Mouse (Mus musculus) ES-E14 (cell line): ENCODE measurements at regions not wholly inside any gene's neighbourhood (a gene's known extent, or its start where the extent isn't known, plus 50 kb on each side); places are given as distances from the start of the nearest gene placed in this dataset.

Experiments used
- CHD2 ChIP-seq: IDR thresholded peaks from 2 replicates; pipeline ENCODE4 v1.6.1; 2014; ENCODE audit warnings: mild to moderate bottlenecking, low read depth, low read length, inconsistent platforms
- ZC3H11A ChIP-seq: IDR thresholded peaks from 2 replicates; pipeline ENCODE4 v1.6.1; 2012; ENCODE audit warnings: low read depth, mild to moderate bottlenecking, inconsistent platforms, low read length, borderline replicate concordance
- ZNF384 ChIP-seq: IDR thresholded peaks from 2 replicates; pipeline ENCODE4 v1.6.1; 2012; ENCODE audit warnings: low read depth, low read length, inconsistent platforms

DNA sequence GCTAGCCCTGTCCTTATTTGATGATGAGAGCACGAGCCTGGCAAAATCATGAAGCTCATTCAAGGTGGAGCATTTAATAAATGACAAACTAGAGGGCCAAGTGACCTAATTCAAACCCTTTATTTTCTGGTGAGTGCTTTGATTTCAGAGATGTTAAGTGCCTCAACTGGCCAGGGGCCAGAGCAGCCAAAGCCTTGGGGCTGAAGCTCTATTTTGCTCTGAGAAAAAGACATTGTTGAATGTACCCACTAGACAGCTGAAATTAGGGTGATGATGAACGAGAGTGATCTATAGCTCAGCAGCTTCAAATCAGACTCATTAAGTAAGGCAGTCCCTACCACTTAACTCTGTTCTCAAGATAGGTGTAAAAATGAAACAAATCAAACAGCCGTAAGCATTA, 287.9 kb upstream of the Atp11b start:
- TF ChIP-seq ZNF384 (no peak), CHD2 (no peak), ZC3H11A (no peak)
